Mouse (Mus musculus) left cerebral cortex, adult 2 months (tissue): ENCODE measurements around the gene Dlk1. TPM values are rescaled to one million over a fixed set of nuclear protein-coding genes. Genes with fewer than 3 reads are reported as not detected.
A peak's percentile ranks its signal among the peaks of the same experiment; 100 is the strongest.

Source experiments
- DNase-seq, 2 experiments: peaks; one replicate each; pipeline ENCODE4 v3.0.0; 2021 to 2022; ENCODE audit warnings: low spot score in 2 of 2, mixed read lengths in 1 of 2; ENCODE audit errors: extremely low spot score in 1 of 2
- H3K27ac ChIP-seq: fragments of 200-600 bp; 2 replicates; pipeline ENCODE4 v1.8.1; 2022
- H3K4me3 ChIP-seq: fragments of 200-600 bp; 2 replicates; pipeline ENCODE4 v1.8.1; 2022
- CTCF ChIP-seq: fragments of 200-600 bp; IDR thresholded peaks from 2 replicates; pipeline ENCODE4 v1.8.1; 2022; ENCODE audit warnings: antibody characterized with exemption, mild to moderate bottlenecking, moderate library complexity
- intact Hi-C: fragments of 180-260 bp; cut with DNase I; formaldehyde crosslinking; loops from one replicate; pipeline ENCODE4 v1.15.1; 2025
- long read RNA-seq, 2 experiments: library from polyadenylated mRNA; stranded (forward); transcript quantifications; one replicate each; pipeline ENCODE4 v2.0.0; 2021; ENCODE audit warnings: borderline mapping rate in 2 of 2
- total RNA-seq, 2 experiments: library from RNA; stranded (reverse); gene quantifications; 2 replicates each; pipeline ENCODE4 v1.2.3; 2021

Dlk1 gene
- 1 to 10 TPM; 4.7 to 8.5 TPM for total RNA-seq
- long read RNA-seq, experiment 1, partial matches to known transcripts, result 0 of 1 reads
- long read RNA-seq, experiment 1, other reads (novel, unspliced or antisense), result 1 of 1 reads
- long read RNA-seq, experiment 2, partial matches to known transcripts, result 0 of 2 reads
- long read RNA-seq, experiment 2, other reads (novel, unspliced or antisense), result 0 of 2 reads

- Histone ChIP-seq H3K4me3 (no peak within 1 kb of the TSS), H3K27ac (no peak within 1 kb of the TSS)
- TF ChIP-seq CTCF, result no peak
- no peak for DNase-seq
- intact Hi-C loops, result no loop called here
Observed at GRCm38 (mm10) chr12:109452592-109452991, at the start of gene Dlk1. Gene Dlk1, plus strand, starts transcription at chr12:109452823.

- TF ChIP-seq CTCF, result no peak
- H3K27ac ChIP-seq, result no peak overlapping the region
- no peak overlapping the region for H3K4me3 ChIP-seq
- intact Hi-C loops, result no loop called here
- no peak for DNase-seq
Observed at GRCm38 (mm10) chr12:109402943-109403342, 49.7 kb upstream of the Dlk1 start.

DNA sequence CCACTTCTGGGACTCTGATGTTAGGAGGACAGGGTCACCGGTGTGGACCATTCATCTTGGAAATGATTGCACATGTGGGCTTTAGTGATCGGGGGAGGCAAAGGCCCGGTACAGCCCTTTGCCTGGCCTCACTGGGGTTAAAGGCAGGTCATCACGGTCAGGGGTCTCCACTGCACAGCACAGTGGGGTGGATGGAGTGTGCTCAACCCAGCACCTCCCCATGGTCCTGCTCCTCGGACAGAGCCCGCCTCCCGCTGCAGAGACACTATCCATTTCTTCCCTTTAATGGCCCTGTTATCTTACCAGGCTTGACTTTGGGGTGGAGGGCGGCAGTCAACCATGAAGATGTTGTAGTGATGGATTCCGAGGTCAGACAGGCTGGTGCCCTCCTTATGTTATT, 48.9 kb upstream of the Dlk1 start:
- Histone ChIP-seq H3K4me3 (no peak overlapping the region), H3K27ac (no peak overlapping the region)
- intact Hi-C loops, result no loop called here
- no peak for TF ChIP-seq CTCF
- no peak for DNase-seq

- TF ChIP-seq CTCF, result no peak
- H3K27ac ChIP-seq, result no peak overlapping the region
- H3K4me3 ChIP-seq, result no peak overlapping the region
- intact Hi-C loops, result no loop called here
- no peak for DNase-seq
Observed at GRCm38 (mm10) chr12:109406018-109406417, 46.6 kb upstream of the Dlk1 start.

GRCm38 (mm10) chr12:109410723-109411122, 41.9 kb upstream of the Dlk1 start:
- TF ChIP-seq CTCF, result no peak
- H3K4me3 ChIP-seq, result no peak overlapping the region
- no peak overlapping the region for H3K27ac ChIP-seq
- DNase-seq, result no peak
- intact Hi-C loops, result no loop called here

DNA sequence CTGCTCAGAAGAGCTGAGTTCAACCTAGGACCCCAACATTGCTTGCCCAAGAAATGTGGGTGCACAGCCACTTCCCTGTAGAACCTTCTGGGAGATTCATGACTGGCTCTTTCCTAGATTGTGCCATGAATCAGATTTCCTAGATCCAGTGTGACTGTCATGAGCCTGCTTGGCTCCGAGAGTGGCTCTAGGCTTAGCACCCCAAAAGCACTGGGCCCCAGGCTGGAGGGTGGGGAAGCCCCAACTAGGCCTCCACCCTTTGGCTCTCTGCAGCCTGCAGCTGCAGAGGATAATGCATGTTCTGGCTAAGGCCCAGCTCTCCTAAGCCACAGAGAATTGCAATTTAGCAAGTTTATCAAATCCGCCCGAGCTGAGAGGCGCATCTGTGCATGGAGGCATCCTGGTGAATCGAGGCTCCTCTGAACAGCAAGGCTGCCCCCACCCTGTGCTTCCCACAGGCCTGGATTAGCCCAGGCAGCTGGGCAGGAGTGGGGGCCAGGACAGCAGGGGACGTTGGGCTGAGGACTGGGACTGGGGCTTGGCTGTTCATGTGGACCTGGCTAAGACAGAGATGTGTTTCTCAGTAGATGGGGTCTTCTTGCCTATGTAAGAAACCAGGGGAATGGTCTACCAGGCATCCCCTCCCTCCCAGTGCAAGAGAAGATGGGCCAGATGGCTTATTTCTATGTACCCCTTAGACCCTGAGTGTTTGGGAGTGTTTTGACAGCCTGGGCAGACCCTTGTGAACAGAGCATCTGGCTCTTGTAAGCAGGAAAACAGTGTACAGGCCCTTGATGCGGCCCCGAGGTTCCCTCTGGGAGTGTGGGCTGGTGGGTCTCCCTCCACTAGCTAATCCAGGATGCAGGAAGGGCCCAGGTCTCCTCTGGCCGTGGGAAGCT, 41.2 kb upstream of the Dlk1 start:
- Histone ChIP-seq H3K27ac (no peak overlapping the region), H3K4me3 (no peak overlapping the region)
- intact Hi-C loops, result no loop called here
- TF ChIP-seq CTCF, result no peak
- no peak for DNase-seq

GRCm38 (mm10) chr12:109412071-109412440, 40.6 kb upstream of the Dlk1 start:
- no peak for DNase-seq
- H3K4me3 ChIP-seq, result no peak overlapping the region
- no peak overlapping the region for H3K27ac ChIP-seq
- TF ChIP-seq CTCF, result no peak; the same call in 1 of the 2 replicates
- intact Hi-C loops, result no loop called here

- DNase-seq, result no peak
- intact Hi-C loops, result no loop called here
- no peak overlapping the region for H3K27ac ChIP-seq
- TF ChIP-seq CTCF, result no peak
- no peak overlapping the region for H3K4me3 ChIP-seq
Observed at GRCm38 (mm10) chr12:109412675-109413074, 39.9 kb upstream of the Dlk1 start.

DNA sequence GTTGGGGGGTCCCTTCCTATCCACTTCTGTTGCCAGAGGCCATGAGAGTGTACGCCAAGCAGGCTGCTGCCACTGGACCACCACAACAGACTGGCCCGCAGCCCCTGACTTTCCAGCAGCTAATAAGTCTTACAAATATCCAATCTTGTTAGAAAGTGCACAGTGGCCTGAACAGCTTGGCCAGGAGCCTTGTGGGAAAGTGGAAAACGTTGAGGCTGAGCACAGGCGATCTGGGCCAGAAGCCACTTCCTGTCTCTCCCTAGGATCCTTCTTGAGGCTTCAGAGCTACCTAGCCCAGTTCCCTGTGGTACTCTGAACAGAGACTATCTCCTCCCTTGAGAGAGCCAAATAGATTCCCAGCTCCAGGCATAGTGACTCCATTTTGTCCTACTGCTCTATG, 39.3 kb upstream of the Dlk1 start:
- TF ChIP-seq CTCF, result no peak
- H3K4me3 ChIP-seq, result no peak overlapping the region
- H3K27ac ChIP-seq, result no peak overlapping the region
- intact Hi-C loops, result no loop called here
- no peak for DNase-seq

DNA sequence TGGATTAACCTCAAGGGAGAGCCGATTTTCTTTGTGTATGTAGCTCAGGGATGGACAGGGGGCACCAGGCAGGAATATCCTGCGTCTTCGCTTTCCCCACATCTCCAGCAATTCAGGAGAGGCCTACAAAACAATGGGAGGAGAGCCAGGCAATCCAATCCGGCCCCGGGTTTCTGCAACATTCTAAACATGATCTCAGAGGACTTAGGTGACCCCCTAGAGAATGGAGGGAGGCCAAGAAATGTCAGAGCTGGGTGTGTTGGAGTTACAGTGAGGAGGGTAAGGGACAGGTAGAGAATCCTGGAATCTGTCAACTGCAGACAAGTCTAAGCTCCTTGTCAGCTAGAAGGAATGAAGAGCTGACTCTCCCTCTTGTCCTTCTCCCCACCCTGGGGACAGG, 35.9 kb upstream of the Dlk1 start:
- no peak for DNase-seq
- intact Hi-C loops, result no loop called here
- no peak for TF ChIP-seq CTCF
- H3K4me3 ChIP-seq, result no peak overlapping the region
- no peak overlapping the region for H3K27ac ChIP-seq

GRCm38 (mm10) chr12:109417476-109418201, 35.0 kb upstream of the Dlk1 start:
- intact Hi-C loops, result no loop called here
- TF ChIP-seq CTCF, result no peak
- H3K4me3 ChIP-seq, result no peak overlapping the region
- H3K27ac ChIP-seq, result no peak overlapping the region
- DNase-seq, result peak; percentile 35 to 43

DNA sequence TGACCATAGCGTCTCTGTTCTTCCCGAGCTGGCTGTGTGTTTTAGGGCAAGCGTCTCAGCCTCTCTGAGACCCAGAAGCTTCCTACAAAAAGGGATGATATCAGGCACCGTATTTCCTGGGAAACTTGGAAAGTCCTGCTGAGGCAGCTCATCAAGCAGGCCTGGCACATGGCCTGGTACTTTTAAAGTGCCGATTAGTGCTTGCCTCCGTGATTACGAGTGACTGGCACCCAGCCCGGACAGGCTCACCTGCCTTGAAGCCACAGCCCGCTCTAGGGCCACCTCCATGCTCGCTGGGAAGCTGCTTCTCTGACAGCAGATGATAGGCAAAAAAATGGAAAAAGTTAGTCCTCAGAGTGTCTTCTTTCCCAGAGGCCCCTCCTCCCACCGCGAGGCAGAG, 32.6 kb upstream of the Dlk1 start:
- H3K27ac ChIP-seq, result no peak overlapping the region
- intact Hi-C loops, result no loop called here
- no peak for TF ChIP-seq CTCF
- H3K4me3 ChIP-seq, result no peak overlapping the region
- no peak for DNase-seq
